Mouse (Mus musculus) heart, postnatal 0 days (tissue): Measurements from ENCODE around the gene Camk1g. TPM values are rescaled to one million over a fixed set of nuclear protein-coding genes. Genes with fewer than 3 reads are reported as not detected.
A peak's percentile ranks its signal among the peaks of the same experiment; 100 is the strongest.

Experiments used
- ATAC-seq: fragments of 200-750 bp; cut with Nextera tagmentation; 2 replicates; pipeline ENCODE4 v1.8.0; 2017; ENCODE audit warnings: low read depth, moderate number of reproducible peaks, moderate library complexity; ENCODE audit not compliant: insufficient read depth
- DNase-seq: peaks from one replicate; pipeline ENCODE4 v3.0.0-alpha.2; 2016; ENCODE audit warnings: low spot score
- H3K27ac ChIP-seq: fragments of 300-500 bp; sonication (generic); 2 replicates; pipeline ENCODE4 v1.5.1; 2014; ENCODE audit warnings: low read depth, mild to moderate bottlenecking
- H3K27me3 ChIP-seq: fragments of 300-500 bp; sonication (generic); 2 replicates; pipeline ENCODE4 v1.6.1; 2014; ENCODE audit warnings: low read length, mixed read lengths; ENCODE audit not compliant: control insufficient read depth, insufficient read depth
- H3K36me3 ChIP-seq: fragments of 300-500 bp; sonication (generic); replicated peaks from 2 replicates; pipeline ENCODE4 v1.6.1; 2014; ENCODE audit warnings: low read length, mixed read lengths; ENCODE audit not compliant: control insufficient read depth, insufficient read depth
- H3K4me1 ChIP-seq: fragments of 300-500 bp; sonication (generic); 2 replicates; pipeline ENCODE4 v1.6.1; 2014; ENCODE audit warnings: antibody characterized with exemption; ENCODE audit not compliant: control insufficient read depth, insufficient read depth
- H3K4me2 ChIP-seq: fragments of 300-500 bp; sonication (generic); 2 replicates; pipeline ENCODE4 v1.6.1; 2014; ENCODE audit warnings: low read depth, mild to moderate bottlenecking, low read length, moderate library complexity
- H3K4me3 ChIP-seq: fragments of 300-500 bp; sonication (generic); 2 replicates; pipeline ENCODE4 v1.5.1; 2014; ENCODE audit warnings: low read depth, low read length
- H3K9ac ChIP-seq: fragments of 300-500 bp; sonication (generic); replicated peaks from 2 replicates; pipeline ENCODE4 v1.6.1; 2014; ENCODE audit warnings: low read depth, low read length, mixed read lengths
- H3K9me3 ChIP-seq: fragments of 300-500 bp; sonication (generic); replicated peaks from 2 replicates; pipeline ENCODE4 v1.6.1; 2016; ENCODE audit warnings: low read length; ENCODE audit not compliant: control insufficient read depth
- CTCF ChIP-seq: IDR thresholded peaks from 2 replicates; pipeline ENCODE4 v1.5.1; 2016; ENCODE audit warnings: antibody characterized with exemption, control low read depth, low read depth
- EP300 ChIP-seq: IDR thresholded peaks from 2 replicates; pipeline ENCODE4 v1.6.1; 2016; ENCODE audit warnings: antibody characterized with exemption, low read depth
- WGBS: fragments of 180-500 bp; shearing (Covaris S2); extraction: QIAGEN DNeasy Blood & Tissue Kit; methylation state at CpG from one replicate; pipeline ENCODE4 v1.1.7; 2014; 5-methylcytosine and 5-hydroxymethylcytosine counted together
- polyA plus RNA-seq: library from polyadenylated mRNA; unstranded; fragments of >200 nt; fragmentation: Nextera tagmentation; extraction: Ambion mirVana; gene quantifications from 2 replicates; pipeline ENCODE4 v1.2.1, GENCODE M21; 2015
- total RNA-seq: library from RNA; depleted of rRNA; stranded (reverse); fragments of >200 nt; gene quantifications from 2 replicates; pipeline ENCODE4 v1.2.3, GENCODE M21; 2014; ENCODE audit warnings: low replicate concordance; rRNA removed

Camk1g gene
- total and polyA plus RNA-seq, 2 experiments from 2014 or later, result 9.7 to 14.3 TPM

DNA sequence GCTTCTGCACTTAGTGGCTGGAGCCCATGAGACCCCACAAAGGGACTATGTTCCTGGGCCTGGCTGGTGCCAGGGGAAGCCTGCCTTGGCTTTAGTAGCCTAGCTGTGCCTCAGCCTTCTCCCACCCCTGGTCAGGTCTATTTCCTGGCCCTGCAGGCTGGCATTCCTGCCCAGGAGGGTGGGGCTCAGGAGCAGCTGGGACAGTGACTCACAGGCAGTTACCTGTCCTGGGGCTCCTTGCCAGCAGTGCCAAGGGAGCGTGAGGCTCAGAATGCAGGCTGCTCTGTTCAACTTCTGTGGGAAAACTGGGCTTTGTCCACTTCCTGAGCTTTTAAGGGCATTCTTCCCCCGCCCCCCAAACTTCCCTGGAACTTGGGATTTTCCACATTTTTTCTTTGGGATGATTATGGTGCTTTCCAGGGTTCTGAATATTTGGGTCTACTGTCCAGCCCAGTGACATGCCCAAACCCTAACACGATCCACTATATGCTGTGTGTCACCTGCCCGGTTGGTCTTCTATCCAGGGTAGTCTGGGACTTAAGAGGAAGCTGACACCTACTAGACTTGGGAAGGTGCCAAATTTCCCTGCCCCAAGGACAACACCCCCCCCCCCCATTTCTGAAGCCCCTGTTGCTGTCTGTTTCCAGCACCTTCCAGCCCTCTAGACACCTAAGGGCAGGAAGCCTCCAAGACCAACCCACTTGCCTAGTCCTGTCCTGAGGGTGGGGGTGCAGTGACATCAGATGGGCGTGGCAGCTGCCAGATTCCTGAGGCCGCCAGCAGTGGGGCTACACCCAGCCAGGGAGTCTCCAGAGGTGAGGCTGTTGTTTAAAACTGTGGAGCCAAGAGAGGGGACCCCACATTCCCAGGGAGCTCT lies 68.6 kb downstream of the Camk1g start:
- no peak overlapping the region for H3K9ac ChIP-seq
- no peak for TF ChIP-seq EP300
- no peak for TF ChIP-seq CTCF
- ATAC-seq (peak; percentile 49; the same call in 1 of the 2 replicates), DNase-seq (no peak)
- no peaks in the 10 kb centered on the region for H3K9me3 ChIP-seq
- no peak overlapping the region for H3K4me2 ChIP-seq
- WGBS, result 51% methylated on average over 6 of the region's 6 CpGs
- H3K36me3 ChIP-seq, result no peaks in the 10 kb centered on the region
- H3K4me3 ChIP-seq, result no peak overlapping the region
- H3K27me3 ChIP-seq, result no peaks in the 10 kb centered on the region
- H3K27ac ChIP-seq, result no peak overlapping the region
- H3K4me1 ChIP-seq, result no peaks in the 10 kb centered on the region

DNA sequence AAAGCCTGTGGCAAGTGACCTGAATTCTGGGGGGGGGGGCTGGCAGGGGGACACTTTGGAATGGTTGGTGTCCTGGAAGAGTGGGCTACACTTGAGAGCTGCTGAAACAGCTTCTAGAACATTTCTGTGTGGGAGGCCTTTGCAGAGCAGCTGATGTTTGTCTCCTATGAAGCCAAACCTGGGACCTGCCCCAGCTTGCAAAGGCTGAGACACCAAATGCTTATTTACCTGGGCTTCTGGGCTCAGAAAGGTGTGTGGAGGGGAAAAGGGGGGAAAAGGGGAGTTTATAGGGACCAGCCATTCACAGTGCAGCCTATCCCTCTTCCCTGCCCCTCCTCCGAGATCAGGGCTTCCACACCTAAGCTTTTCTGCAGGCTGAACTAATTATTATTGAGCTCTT lies 70.1 kb downstream of the Camk1g start:
- no peaks in the 10 kb centered on the region for H3K27me3 ChIP-seq
- no peaks in the 10 kb centered on the region for H3K9me3 ChIP-seq
- no peak for ATAC-seq
- no peak overlapping the region for H3K4me2 ChIP-seq
- WGBS, result 68% methylated on average over 1 of the region's 1 CpGs
- DNase-seq, result no peak
- H3K9ac ChIP-seq, result no peak overlapping the region
- H3K4me1 ChIP-seq, result no peaks in the 10 kb centered on the region
- H3K4me3 ChIP-seq, result no peak overlapping the region
- no peaks in the 10 kb centered on the region for H3K36me3 ChIP-seq
- TF ChIP-seq EP300, result no peak
- TF ChIP-seq CTCF, result no peak
- H3K27ac ChIP-seq, result no peak overlapping the region

GRCm38 (mm10) chr1:193298141-193298765 lies 71.8 kb downstream of the Camk1g start:
- TF ChIP-seq EP300, result no peak
- TF ChIP-seq CTCF, result no peak
- no peaks in the 10 kb centered on the region for H3K36me3 ChIP-seq
- no peak overlapping the region for H3K27ac ChIP-seq
- 80% methylated on average over 3 of the region's 3 CpGs for WGBS
- no peak overlapping the region for H3K4me2 ChIP-seq
- no peaks in the 10 kb centered on the region for H3K27me3 ChIP-seq
- no peak for DNase-seq
- no peak overlapping the region for H3K4me3 ChIP-seq
- no peak overlapping the region for H3K9ac ChIP-seq
- no peak for ATAC-seq
- H3K4me1 ChIP-seq, result no peaks in the 10 kb centered on the region
- no peaks in the 10 kb centered on the region for H3K9me3 ChIP-seq

Other genes with a start within 250 kb of the Camk1g start
- gene Diexf, start 240.0 kb downstream of the Camk1g start, total RNA-seq, result 2.1 and 6.3 TPM in 2 replicates
- gene Diexf, start 240.0 kb downstream of the Camk1g start, polyA plus RNA-seq, result 2.1 and 2.8 TPM in 2 replicates
- 3.4 and 6.6 TPM in 2 replicates for gene Irf6, start 217.2 kb downstream of the Camk1g start, total RNA-seq
- gene Irf6, start 217.2 kb downstream of the Camk1g start, polyA plus RNA-seq, result 2.2 and 2.5 TPM in 2 replicates
- 17.7 and 23.2 TPM in 2 replicates for gene A130010J15Rik, start 202.3 kb downstream of the Camk1g start, total RNA-seq
- gene A130010J15Rik, start 202.3 kb downstream of the Camk1g start, polyA plus RNA-seq, result 9.8 and 11.3 TPM in 2 replicates
- gene Traf3ip3, start 168.6 kb downstream of the Camk1g start, total RNA-seq, result 0.08 and 0.61 TPM in 2 replicates
- 0.54 and 0.79 TPM in 2 replicates for gene Traf3ip3, start 168.6 kb downstream of the Camk1g start, polyA plus RNA-seq
- 9.8 and 19.2 TPM in 2 replicates for gene Lamb3, start 162.6 kb downstream of the Camk1g start, total RNA-seq
- gene Lamb3, start 162.6 kb downstream of the Camk1g start, polyA plus RNA-seq, result 6.0 and 8.1 TPM in 2 replicates
- gene Hsd11b1, start 106.2 kb downstream of the Camk1g start, total RNA-seq, result 7.3 and 12.7 TPM in 2 replicates
- gene Hsd11b1, start 106.2 kb downstream of the Camk1g start, polyA plus RNA-seq, result 1.6 and 1.9 TPM in 2 replicates
- 71.1 and 122 TPM in 2 replicates for gene G0s2, start 97.1 kb downstream of the Camk1g start, total RNA-seq
- 92.2 and 93.3 TPM in 2 replicates for gene G0s2, start 97.1 kb downstream of the Camk1g start, polyA plus RNA-seq